Mouse (Mus musculus) cortical plate, adult 2 months (tissue): ENCODE measurements around the gene Smpdl3b.

Source experiments
- CTCF ChIP-seq: fragments of 200-500 bp; IDR thresholded peaks from 2 replicates; pipeline ENCODE4 v1.5.1; 2011; ENCODE audit warnings: mild to moderate bottlenecking, control low read depth, low read length; ENCODE audit not compliant: insufficient read depth; ENCODE audit errors: extremely low read depth
- POLR2A ChIP-seq: fragments of 200-500 bp; IDR thresholded peaks from 2 replicates; pipeline ENCODE4 v1.6.1; 2011; ENCODE audit warnings: mild to moderate bottlenecking, low read length, control low read depth; ENCODE audit not compliant: insufficient read depth; ENCODE audit errors: extremely low read depth

- TF ChIP-seq CTCF (no peak), POLR2A (no peak)
Measured at GRCm38 (mm10) chr4:132706885-132707284, 50.2 kb downstream of the Smpdl3b start.
